Mouse (Mus musculus) intestine, embryonic 16.5 days (tissue): ENCODE results near the gene Gpr34. TPM values are rescaled to one million over a fixed set of nuclear protein-coding genes. Genes with fewer than 3 reads are reported as not detected.

Experiments
- ATAC-seq: fragments of 200-750 bp; cut with Nextera tagmentation; 2 replicates; pipeline ENCODE4 v1.8.0; 2017; ENCODE audit warnings: moderate TSS enrichment, moderate library complexity
- H3K27ac ChIP-seq: fragments of 300-500 bp; sonication (generic); 2 replicates; pipeline ENCODE4 v1.5.1; 2014; ENCODE audit warnings: mild to moderate bottlenecking, low read length
- H3K27me3 ChIP-seq: fragments of 300-500 bp; sonication (generic); replicated peaks from 2 replicates; pipeline ENCODE4 v1.6.1; 2014; ENCODE audit warnings: low read length, control low read depth, mixed read lengths; ENCODE audit not compliant: control insufficient read depth, insufficient read depth
- H3K36me3 ChIP-seq: fragments of 300-500 bp; sonication (generic); 2 replicates; pipeline ENCODE4 v1.6.1; 2014; ENCODE audit warnings: low read length, control low read depth; ENCODE audit not compliant: control insufficient read depth, insufficient read depth
- H3K4me1 ChIP-seq: fragments of 300-500 bp; sonication (generic); 2 replicates; pipeline ENCODE4 v1.6.1; 2014; ENCODE audit warnings: low read length, control low read depth, mixed read lengths; ENCODE audit not compliant: control insufficient read depth, insufficient read depth
- H3K4me2 ChIP-seq: fragments of 300-500 bp; sonication (generic); 2 replicates; pipeline ENCODE4 v1.6.1; 2014; ENCODE audit warnings: low read depth, low read length, control low read depth
- H3K4me3 ChIP-seq: fragments of 300-500 bp; sonication (generic); 2 replicates; pipeline ENCODE4 v1.5.1; 2014; ENCODE audit warnings: mild to moderate bottlenecking, low read length
- H3K9ac ChIP-seq: fragments of 300-500 bp; sonication (generic); 2 replicates; pipeline ENCODE4 v1.6.1; 2014; ENCODE audit warnings: low read depth, low read length
- H3K9me3 ChIP-seq: fragments of 300-500 bp; sonication (generic); 2 replicates; pipeline ENCODE4 v1.6.1; 2016; ENCODE audit warnings: low read length, control low read depth; ENCODE audit not compliant: control insufficient read depth
- WGBS: fragments of 180-500 bp; shearing (Covaris S2); extraction: QIAGEN DNeasy Blood & Tissue Kit; methylation state at CpG from one replicate; pipeline ENCODE4 v1.1.7; 2014; 5-methylcytosine and 5-hydroxymethylcytosine counted together
- polyA plus RNA-seq: library from polyadenylated mRNA; unstranded; fragments of >200 nt; fragmentation: Nextera tagmentation; extraction: Ambion mirVana; gene quantifications from 2 replicates; pipeline ENCODE4 v1.2.1, GENCODE M21; 2015

The Gpr34 gene
- polyA plus RNA-seq, 1 experiment from 2014 or later = 1.7 TPM

DNA sequence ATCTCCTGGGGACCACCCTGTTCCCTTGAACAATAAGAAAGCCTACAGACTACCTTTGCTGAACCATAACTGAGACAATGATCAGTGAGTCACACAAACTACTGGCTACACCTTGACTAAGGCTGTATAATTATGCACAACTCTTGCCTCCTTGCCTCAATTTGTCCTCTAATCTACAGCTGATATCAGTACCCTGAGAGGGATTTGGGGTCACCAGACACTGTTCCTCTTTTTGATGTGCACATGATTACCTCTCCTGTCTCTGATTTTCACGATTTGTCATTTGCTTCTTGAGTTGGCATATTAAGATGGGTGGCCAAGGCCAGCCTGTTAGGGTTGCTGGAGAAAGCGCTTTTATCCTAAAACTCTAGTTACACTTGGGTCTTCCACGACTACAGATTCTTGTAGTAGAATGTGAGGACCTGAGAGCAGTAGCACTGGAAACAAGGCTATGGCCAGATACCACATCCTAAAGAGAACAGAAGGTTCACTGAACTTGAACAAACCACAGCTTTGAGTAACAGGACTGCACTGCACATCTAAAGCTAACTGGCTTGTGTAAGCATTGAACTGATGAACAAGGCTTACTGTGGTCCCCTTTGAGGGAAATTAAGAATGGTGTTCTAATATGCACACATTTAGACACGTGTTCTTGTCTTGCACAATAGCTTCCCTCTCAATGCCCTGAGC, 27.5 kb downstream of the Gpr34 start:
- 69% methylated on average over 4 of the region's 4 CpGs for WGBS
- Histone ChIP-seq H3K36me3 (no peaks in the 10 kb centered on the region), H3K9me3 (no peaks in the 10 kb centered on the region), H3K9ac (no peak overlapping the region), H3K4me2 (no peak overlapping the region), H3K27me3 (no peaks in the 10 kb centered on the region), H3K4me1 (no peaks in the 10 kb centered on the region), H3K27ac (no peak overlapping the region), H3K4me3 (no peak overlapping the region)
- no peak for ATAC-seq

DNA sequence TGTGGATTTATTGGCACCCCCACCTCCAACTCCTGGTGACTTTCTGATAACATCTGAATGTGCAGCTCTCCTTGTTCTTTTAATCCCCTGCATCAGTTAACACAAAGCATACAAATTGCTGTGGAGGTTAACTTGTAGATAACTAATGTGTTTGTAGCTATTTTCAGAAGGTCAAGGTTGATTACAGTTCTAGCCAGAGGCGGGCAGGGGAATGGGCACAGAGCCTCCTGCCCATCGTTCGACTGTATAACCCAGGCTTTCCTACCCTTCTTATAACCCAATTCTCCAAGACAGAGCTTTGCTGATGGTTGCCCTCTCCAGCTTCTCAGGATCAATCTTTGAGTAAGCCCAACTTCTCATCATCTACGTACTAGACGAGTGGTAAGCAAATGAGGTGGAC, 29.2 kb downstream of the Gpr34 start, which contains the start of gene Gpr82:
Gpr82 (plus strand) TSS at position 301 of the 400 bp plus-strand sequence.
- no peak within 1 kb of the TSS for H3K4me3 ChIP-seq
- WGBS = 93% methylated on average over 5 of the region's 5 CpGs
- no peak within 1 kb of the TSS for H3K4me2 ChIP-seq
- no peaks in the 10 kb centered on the region for H3K36me3 ChIP-seq
- H3K9ac ChIP-seq = no peak within 1 kb of the TSS
- H3K9me3 ChIP-seq = no peaks in the 10 kb centered on the region
- no peaks in the 10 kb centered on the region for H3K4me1 ChIP-seq
- no peak for ATAC-seq
- H3K27me3 ChIP-seq = no peaks in the 10 kb centered on the region
- no peak within 1 kb of the TSS for H3K27ac ChIP-seq

- Histone ChIP-seq H3K27ac (no peak overlapping the region), H3K9me3 (no peaks in the 10 kb centered on the region), H3K36me3 (no peaks in the 10 kb centered on the region), H3K9ac (no peak overlapping the region), H3K4me2 (no peak overlapping the region), H3K27me3 (no peaks in the 10 kb centered on the region; the same call in 1 of the 2 replicates), H3K4me1 (no peaks in the 10 kb centered on the region), H3K4me3 (no peak overlapping the region)
- WGBS = 85% methylated on average over 5 of the region's 5 CpGs
- ATAC-seq = no peak
Observed at GRCm38 (mm10) chrX:13668867-13669266, 37.0 kb downstream of the Gpr34 start.

DNA sequence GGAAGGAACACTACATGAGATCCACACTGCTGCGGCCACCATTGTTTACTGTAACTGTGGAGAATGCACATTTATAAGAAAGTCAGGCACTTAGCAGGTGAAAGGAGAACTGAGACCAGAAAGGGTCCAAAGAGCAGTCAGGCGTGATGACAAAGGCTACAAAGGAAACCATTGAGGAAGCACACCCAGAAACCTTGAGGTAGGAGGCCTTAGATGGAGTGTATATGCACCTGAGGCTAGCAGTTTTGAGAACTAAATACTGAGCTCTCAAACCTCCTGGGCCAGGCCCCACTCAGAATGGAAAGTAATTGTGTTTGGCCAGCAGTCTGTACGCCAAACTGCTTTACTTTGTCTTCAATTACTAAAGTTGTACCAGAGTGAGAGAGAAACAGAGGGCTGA, 38.5 kb downstream of the Gpr34 start:
- Histone ChIP-seq H3K4me3 (no peak overlapping the region), H3K9me3 (no peaks in the 10 kb centered on the region), H3K27ac (no peak overlapping the region), H3K27me3 (no peaks in the 10 kb centered on the region; the same call in 1 of the 2 replicates), H3K4me2 (no peak overlapping the region), H3K4me1 (no peaks in the 10 kb centered on the region), H3K36me3 (no peaks in the 10 kb centered on the region), H3K9ac (no peak overlapping the region)
- WGBS = 72% methylated on average over 3 of the region's 3 CpGs
- ATAC-seq = no peak

DNA sequence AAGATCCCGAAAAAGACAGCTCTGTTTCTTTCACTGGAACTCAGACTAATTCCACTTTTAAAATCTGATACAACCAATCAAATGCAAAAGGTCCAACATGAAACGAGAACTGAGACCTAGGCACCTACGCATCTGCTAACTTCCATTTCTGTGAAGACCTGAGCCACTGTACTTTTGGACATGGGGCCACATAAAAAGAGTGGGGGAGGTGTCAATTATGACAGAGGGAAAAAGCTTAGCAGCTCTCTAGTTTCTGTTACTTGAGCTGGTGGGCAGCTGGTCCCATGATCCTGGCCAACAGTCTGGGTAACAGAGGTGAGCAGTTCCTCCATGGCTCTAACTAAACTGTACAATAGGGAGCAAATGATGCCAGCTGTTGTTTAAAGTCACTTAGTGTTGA, 41.1 kb downstream of the Gpr34 start:
- no peak overlapping the region for H3K27ac ChIP-seq
- no peak overlapping the region for H3K9ac ChIP-seq

GRCm38 (mm10) chrX:13681748-13682147, 49.9 kb downstream of the Gpr34 start:
- Histone ChIP-seq H3K9ac (no peak overlapping the region), H3K4me1 (no peaks in the 10 kb centered on the region), H3K27ac (no peak overlapping the region), H3K9me3 (no peaks in the 10 kb centered on the region), H3K4me3 (no peak overlapping the region), H3K4me2 (no peak overlapping the region), H3K36me3 (no peaks in the 10 kb centered on the region), H3K27me3 (no peaks in the 10 kb centered on the region)
- 87% methylated on average over 3 of the region's 3 CpGs for WGBS
- no peak for ATAC-seq

More for the DNA sequence above, 41.1 kb downstream of the Gpr34 start:
- Histone ChIP-seq H3K4me3 (no peak overlapping the region), H3K4me2 (no peak overlapping the region), H3K9me3 (no peaks in the 10 kb centered on the region), H3K27me3 (no peaks in the 10 kb centered on the region; the same call in 1 of the 2 replicates), H3K36me3 (no peaks in the 10 kb centered on the region), H3K4me1 (no peaks in the 10 kb centered on the region)
- no peak for ATAC-seq
- WGBS = 88% methylated on average over 3 of the region's 3 CpGs

DNA sequence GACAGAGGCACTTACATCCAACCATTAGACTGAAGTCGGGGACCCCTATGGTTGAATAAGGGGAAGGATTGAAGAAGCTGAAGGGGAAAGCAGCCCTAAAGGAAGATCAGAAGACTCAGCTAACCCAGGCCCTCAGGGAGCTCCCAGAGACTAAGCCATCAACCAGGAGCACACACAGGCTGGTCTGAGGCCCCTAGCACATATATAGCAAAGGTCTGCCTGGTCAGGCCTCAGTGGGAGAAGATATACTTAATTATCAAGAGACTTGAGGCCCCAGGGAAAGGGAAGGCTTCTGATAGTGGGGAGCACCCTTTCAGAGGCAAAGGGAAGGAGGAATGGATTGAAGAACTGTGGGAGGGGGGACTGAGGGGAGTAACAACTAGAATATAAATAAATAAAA, 54.7 kb downstream of the Gpr34 start:
- ATAC-seq = no peak
- H3K9me3 ChIP-seq = no peaks in the 10 kb centered on the region
- WGBS = 88% methylated on average over 1 of the region's 1 CpGs

DNA sequence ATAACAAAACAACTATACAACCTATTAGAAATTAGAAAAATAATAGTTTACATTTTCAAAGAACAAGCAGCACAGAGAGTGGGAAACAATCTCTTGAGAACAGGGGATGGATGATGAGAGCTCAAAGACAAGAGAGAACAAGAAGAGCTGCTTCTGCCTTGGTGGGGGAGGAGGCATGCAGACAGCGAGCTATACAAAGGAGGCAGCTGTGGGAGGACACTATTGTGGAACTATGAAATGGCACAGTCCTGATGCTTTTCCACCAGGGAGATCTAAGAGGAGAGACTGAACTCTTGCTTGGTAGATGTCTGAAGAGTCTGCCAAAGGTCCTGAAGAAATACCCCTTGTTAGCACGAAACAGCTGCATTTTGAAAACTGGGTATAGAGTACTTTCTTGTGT, 56.5 kb downstream of the Gpr34 start:
- Histone ChIP-seq H3K9ac (no peak overlapping the region), H3K4me2 (no peak overlapping the region)
- 72% methylated on average over 2 of the region's 2 CpGs for WGBS

More for the DNA sequence above, 54.7 kb downstream of the Gpr34 start:
- Histone ChIP-seq H3K27ac (no peak overlapping the region), H3K36me3 (no peaks in the 10 kb centered on the region), H3K27me3 (no peaks in the 10 kb centered on the region), H3K4me3 (no peak overlapping the region), H3K9ac (no peak overlapping the region), H3K4me2 (no peak overlapping the region), H3K4me1 (no peaks in the 10 kb centered on the region)

More for the DNA sequence above, 56.5 kb downstream of the Gpr34 start:
- no peaks in the 10 kb centered on the region for H3K4me1 ChIP-seq
- H3K36me3 ChIP-seq = no peaks in the 10 kb centered on the region
- H3K27ac ChIP-seq = no peak overlapping the region
- H3K9me3 ChIP-seq = no peaks in the 10 kb centered on the region
- no peak overlapping the region for H3K4me3 ChIP-seq
- ATAC-seq = no peak
- H3K27me3 ChIP-seq = no peaks in the 10 kb centered on the region
